ENCODE assay signal across 29 mouse cellular contexts in genomic region chr17:24407116-24407803, GRCm38 (mm10). TPM values are rescaled to one million over a fixed set of nuclear protein-coding genes. Genes with fewer than 3 reads are reported as not detected.
DNase-seq lines count a peak whose midpoint lies in the region; ATAC-seq and TF ChIP-seq lines count a peak whose summit lies in the region.
"Had no signal": no experiment of that assay in that cellular context is flagged by ENCODE, and none has a peak within 500 bp of the region (broad histone marks: within the 10 kb centered on the region; RNA-seq: fewer than 3 reads in every experiment).

No protein-coding gene starts in this region.

- no peak for TF ChIP-seq POLR2A in myocyte (IDR thresholded peaks at IDR 0.05; ENCODE audit: insufficient read length, low read depth)

- WGBS in neural tube, embryonic 15.5 days = 90% methylated on average over 12 of the region's 12 CpGs

- ATAC-seq in cerebellum, adult (ENCODE audit: insufficient number of reproducible peaks, low FRiP score, low TSS enrichment) = peak; percentile 45; the same call in 1 of the 2 replicates
- no peak for ATAC-seq in neural tube, embryonic 15.5 days (ENCODE audit: low FRiP score)
- ATAC-seq: forebrain, embryonic 16.5 days; intestine, embryonic 16.5 days; liver, embryonic 12.5 days; lung, postnatal 0 days; midbrain, embryonic 13.5 days had no signal

- no peak for DNase-seq in cerebellum, postnatal 4 days (ENCODE audit: low spot score in 2 of 2)
- no peak for DNase-seq in neural tube, embryonic 10.5 days (ENCODE audit: extremely low spot score, low spot score)
- peak; percentile 82 for DNase-seq in cerebellum, adult 9-11 months
- DNase-seq in thymus, postnatal 10 days (ENCODE audit: low spot score in 2 of 2) = no peak
- DNase-seq in left cerebral cortex, adult 9 months (ENCODE audit: low spot score in 2 of 2) = no peak
- DNase-seq: adrenal gland, postnatal 10 days; kidney, adult 8-10 months; kidney, postnatal 25 days; lung, adult 18-20 months; spleen, adult 18-20 months; thymus, postnatal 25 days had no signal

- H3K79me2 ChIP-seq in myocyte (ENCODE audit: control insufficient read depth, insufficient read depth) = no peaks in the 10 kb centered on the region

- 0 out of 2 replicates have a peak overlapping the region, but pooled peaks have one; percentile 10 for H3K9ac ChIP-seq in neural tube, embryonic 15.5 days (replicated peaks)
- H3K9ac ChIP-seq: limb, embryonic 13.5 days; liver, embryonic 12.5 days; midbrain, embryonic 13.5 days had no signal

- H3ac ChIP-seq in myocyte (ENCODE audit: control insufficient read depth, insufficient read length) = no peak overlapping the region

- H3K27ac ChIP-seq in neural tube, embryonic 15.5 days (replicated peaks) = no peak overlapping the region
- H3K27ac ChIP-seq: forebrain, embryonic 10.5 days; layer of hippocampus, adult 2 months; left cerebral cortex, adult 2 months; limb, embryonic 13.5 days; liver, embryonic 12.5 days; macrophage; midbrain, embryonic 13.5 days had no signal

- H3K9me3 ChIP-seq in neural tube, embryonic 15.5 days (replicated peaks) = no peaks in the 10 kb centered on the region
- H3K9me3 ChIP-seq: forebrain, embryonic 10.5 days; limb, embryonic 13.5 days; liver, embryonic 12.5 days; midbrain, embryonic 13.5 days had no signal

- H3K4me1 ChIP-seq in neural tube, embryonic 15.5 days = no peaks in the 10 kb centered on the region
- H3K4me1 ChIP-seq: forebrain, embryonic 10.5 days; limb, embryonic 13.5 days; liver, embryonic 12.5 days; midbrain, embryonic 13.5 days had no signal

- H3K4me3 ChIP-seq in neural tube, embryonic 15.5 days (replicated peaks) = no peak overlapping the region
- no peak overlapping the region for H3K4me3 ChIP-seq in myocyte
- H3K4me3 ChIP-seq: forebrain, embryonic 10.5 days; layer of hippocampus, adult 2 months; left cerebral cortex, adult 2 months; limb, embryonic 13.5 days; liver, embryonic 12.5 days; midbrain, embryonic 13.5 days had no signal

- no peaks in the 10 kb centered on the region for H3K27me3 ChIP-seq in neural tube, embryonic 15.5 days (replicated peaks)
- H3K27me3 ChIP-seq in myocyte (ENCODE audit: control insufficient read depth, insufficient read depth, insufficient read length) = no peaks in the 10 kb centered on the region
- H3K27me3 ChIP-seq: CH12.LX; limb, embryonic 13.5 days; liver, embryonic 12.5 days; midbrain, embryonic 13.5 days had no signal

- H3K36me3 ChIP-seq in neural tube, embryonic 15.5 days = peaks cover 91% of the 10 kb centered on the region
- H3K36me3 ChIP-seq in myocyte (ENCODE audit: control insufficient read depth, insufficient read depth) = no peaks in the 10 kb centered on the region

- no peak overlapping the region for H3K4me2 ChIP-seq in neural tube, embryonic 15.5 days
- no peak overlapping the region for H3K4me2 ChIP-seq in myocyte (ENCODE audit: low read depth)
- H3K4me2 ChIP-seq: limb, embryonic 13.5 days; liver, embryonic 12.5 days; midbrain, embryonic 13.5 days had no signal

TF ChIP-seq in myocyte, 11 proteins besides CTCF, POLR2A, EP300 and RAD21:
- TF ChIP-seq MAX (IDR thresholded peaks at IDR 0.05; ENCODE audit: low read depth) (no peak), E2F4 (IDR thresholded peaks at IDR 0.05; ENCODE audit: insufficient read depth) (no peak), MYOG (IDR thresholded peaks at IDR 0.05; ENCODE audit: control insufficient read depth in 1 of 3, insufficient read depth in 1 of 3, insufficient read length in 2 of 3, low read depth in 2 of 3) (no peak), TCF12 (IDR thresholded peaks at IDR 0.05; ENCODE audit: insufficient read depth, poor library complexity, severe bottlenecking) (no peak), POLR2AphosphoS2 (IDR thresholded peaks at IDR 0.05; ENCODE audit: insufficient read length, low read depth) (peak; percentile 61)

RNA-seq across cellular contexts. Expression of gene Rnps1, which starts 7.1 kb away (rescaled TPM):
- polyA plus RNA-seq in neural tube, embryonic 15.5 days (2015; fragmentation: Nextera tagmentation; extraction: Ambion mirVana) = 289 and 293 TPM in 2 replicates
- 53.7 TPM for polyA plus RNA-seq in myocyte (2012; fragmentation: generic; extraction: Trizol)

RNA-seq across cellular contexts. Expression of gene Eci1, which starts 19.2 kb away (rescaled TPM):
- 51.5 and 58.8 TPM in 2 replicates for polyA plus RNA-seq in neural tube, embryonic 15.5 days (2015; fragmentation: Nextera tagmentation; extraction: Ambion mirVana)
- polyA plus RNA-seq in myocyte (2012; fragmentation: generic; extraction: Trizol) = 52.6 TPM

RNA-seq across cellular contexts. Expression of gene Dnase1l2, which starts 35.6 kb away (rescaled TPM):
- polyA plus RNA-seq in neural tube, embryonic 15.5 days (2015; fragmentation: Nextera tagmentation; extraction: Ambion mirVana) = 5.4 and 8.7 TPM in 2 replicates
- polyA plus RNA-seq in myocyte (2012; fragmentation: generic; extraction: Trizol) = 1.0 TPM

RNA-seq across cellular contexts. Expression of gene Abca3, which starts 55.5 kb away (rescaled TPM):
- polyA plus RNA-seq in neural tube, embryonic 15.5 days (2015; fragmentation: Nextera tagmentation; extraction: Ambion mirVana) = 25.5 and 29.4 TPM in 2 replicates
- polyA plus RNA-seq in myocyte (2012; fragmentation: generic; extraction: Trizol) = 1.4 TPM

RNA-seq across cellular contexts. Expression of gene Abca17, which starts 56.4 kb away (rescaled TPM):
- 0.70 and 1.3 TPM in 2 replicates for polyA plus RNA-seq in neural tube, embryonic 15.5 days (2015; fragmentation: Nextera tagmentation; extraction: Ambion mirVana)
- not detected for polyA plus RNA-seq in myocyte (2012; fragmentation: generic; extraction: Trizol)
- polyA plus RNA-seq: C2C12; embryonic facial prominence, embryonic 11.5 days; forebrain, embryonic 10.5 days; hindbrain, embryonic 11.5 days; intestine, embryonic 16.5 days; limb, embryonic 13.5 days; liver, embryonic 12.5 days; stomach, embryonic 16.5 days had no signal
